Mouse (Mus musculus): Measurements from ENCODE around the gene Optc. TPM values are rescaled to one million over a fixed set of nuclear protein-coding genes. Genes with fewer than 3 reads are reported as not detected.

The Optc gene
- total RNA-seq, 2 experiments from 2014 or later, result 0.17 to 0.55 TPM

DNA sequence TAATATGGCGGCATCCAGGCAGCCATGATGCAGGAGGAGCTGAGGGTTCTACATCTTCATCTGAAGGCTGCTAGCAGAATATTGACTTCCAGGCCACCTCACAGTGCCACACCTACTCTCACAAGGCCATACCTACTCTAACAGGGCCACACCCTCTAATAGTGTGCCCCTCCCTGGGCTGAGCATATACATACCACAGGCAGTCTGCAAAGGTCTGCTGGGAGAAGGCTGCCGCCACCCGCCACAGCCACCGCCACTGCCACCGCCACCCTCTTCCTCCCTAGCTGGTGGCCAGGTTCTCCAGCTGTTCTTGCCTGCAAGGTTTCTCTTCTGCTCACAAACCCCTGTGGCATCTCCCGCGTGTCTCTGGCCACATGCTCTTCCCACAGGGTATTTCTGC lies 22.0 kb downstream of the Optc start:
- DNase-seq, result no peak
- intact Hi-C loops (cut with DNase I), result no loop called here

DNA sequence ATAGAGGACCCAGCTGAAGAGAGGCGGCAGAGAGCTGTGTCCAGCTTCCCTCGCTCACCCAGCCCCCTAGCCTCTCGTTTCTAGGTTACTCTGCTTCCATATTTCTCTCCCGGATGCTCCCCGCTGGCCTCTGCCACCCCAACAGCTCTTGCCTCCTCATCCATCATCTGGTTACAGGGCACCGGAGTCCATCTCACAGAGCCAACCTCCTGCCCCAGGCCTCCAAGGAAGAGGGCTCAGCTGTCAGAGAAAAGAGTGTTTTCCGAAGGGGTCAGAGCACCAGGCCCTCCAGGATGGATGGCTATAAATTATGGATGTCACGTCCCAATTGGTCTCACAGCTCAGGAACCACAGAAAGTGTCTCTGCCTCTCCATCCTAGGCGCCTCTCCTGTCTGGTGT lies 23.1 kb downstream of the Optc start:
- DNase-seq, result no peak
- intact Hi-C loops (cut with DNase I), result no loop called here

DNA sequence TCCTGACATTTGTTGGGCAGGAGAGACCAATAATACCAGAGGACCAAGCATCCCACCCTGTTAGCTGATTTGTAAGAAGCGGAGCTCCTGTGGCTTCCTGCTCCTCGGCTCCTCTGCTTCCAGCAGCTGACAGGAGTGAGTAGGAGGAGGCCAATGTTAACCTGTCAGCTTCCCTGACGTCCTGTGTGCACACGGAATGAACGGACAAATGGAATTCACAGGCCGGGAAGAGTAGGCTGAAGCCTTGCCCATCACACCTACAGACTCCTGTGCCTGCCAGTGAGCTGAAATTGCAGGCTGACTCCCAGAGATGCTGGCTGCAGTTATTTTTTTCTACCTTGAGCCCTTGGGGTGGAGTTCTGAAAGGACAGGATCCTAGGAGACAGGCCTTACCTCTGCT lies 23.7 kb downstream of the Optc start:
- intact Hi-C loops (cut with DNase I), result no loop called here
- no peak for DNase-seq

DNA sequence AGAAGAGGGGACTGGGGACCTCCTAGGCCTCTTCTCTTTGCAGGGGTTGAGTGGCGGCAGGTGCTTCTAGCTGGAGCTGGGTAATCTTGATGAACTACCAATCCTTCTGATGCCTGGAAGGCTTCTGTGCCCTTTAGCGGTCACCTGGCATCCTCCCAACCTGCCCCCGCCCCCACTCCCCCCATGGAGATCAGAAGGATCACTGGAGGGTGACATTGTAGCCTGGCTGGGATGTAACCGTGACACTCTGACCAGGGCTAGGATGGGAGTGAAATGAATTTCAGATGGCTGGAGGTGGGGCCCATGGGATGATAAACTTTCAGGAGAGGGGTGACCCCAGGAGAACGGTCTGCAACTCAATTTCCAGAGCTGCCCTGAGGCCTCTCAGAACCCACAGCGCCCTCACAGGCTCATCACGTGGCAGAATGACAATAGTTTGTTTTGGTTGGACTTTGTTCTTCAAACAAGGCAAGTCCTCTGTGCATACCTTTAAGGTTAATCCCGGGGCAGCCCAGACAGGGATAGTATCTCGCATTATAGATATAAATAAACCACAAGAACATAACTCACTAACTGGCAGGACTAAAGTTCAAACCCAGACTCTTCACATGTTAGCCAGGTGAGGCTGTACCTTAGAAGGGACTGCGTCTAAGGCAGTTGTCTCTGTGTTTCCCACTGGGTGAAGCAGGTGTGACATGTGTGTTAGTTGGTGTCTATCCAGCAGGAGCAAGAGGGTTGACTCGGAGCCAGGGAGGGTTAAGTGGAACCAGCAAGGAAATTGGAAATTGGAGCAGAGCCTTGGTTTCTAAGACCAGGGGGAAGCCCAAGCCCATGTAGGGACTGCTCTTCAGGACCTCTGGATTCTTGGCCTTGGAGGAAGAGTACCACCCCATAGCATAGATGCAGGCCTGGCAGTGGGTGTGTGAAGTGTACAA lies 25.2 kb downstream of the Optc start:
- intact Hi-C loops (cut with DNase I), result no loop called here
- DNase-seq, result no peak

DNA sequence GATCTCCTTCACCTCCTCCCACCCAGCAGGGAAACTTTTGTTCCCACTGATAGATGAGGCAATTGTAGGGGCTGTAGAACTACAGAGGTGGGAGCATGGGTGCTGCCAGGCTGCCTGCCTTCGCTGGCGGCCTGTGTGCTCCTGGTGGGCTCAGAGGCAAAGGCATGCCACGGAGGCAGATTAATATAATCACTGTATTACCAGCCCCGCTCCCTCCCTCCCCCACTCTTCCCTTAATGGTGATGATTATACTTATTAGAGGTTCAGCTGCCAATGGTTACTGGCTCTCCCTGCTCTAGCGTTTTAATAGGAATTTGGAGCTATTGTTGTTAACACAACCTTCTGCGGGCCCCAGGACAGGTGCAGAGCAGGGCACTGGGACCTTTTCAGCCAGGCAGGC lies 26.0 kb downstream of the Optc start:
- DNase-seq, result no peak
- intact Hi-C loops (cut with DNase I), result no loop called here

DNA sequence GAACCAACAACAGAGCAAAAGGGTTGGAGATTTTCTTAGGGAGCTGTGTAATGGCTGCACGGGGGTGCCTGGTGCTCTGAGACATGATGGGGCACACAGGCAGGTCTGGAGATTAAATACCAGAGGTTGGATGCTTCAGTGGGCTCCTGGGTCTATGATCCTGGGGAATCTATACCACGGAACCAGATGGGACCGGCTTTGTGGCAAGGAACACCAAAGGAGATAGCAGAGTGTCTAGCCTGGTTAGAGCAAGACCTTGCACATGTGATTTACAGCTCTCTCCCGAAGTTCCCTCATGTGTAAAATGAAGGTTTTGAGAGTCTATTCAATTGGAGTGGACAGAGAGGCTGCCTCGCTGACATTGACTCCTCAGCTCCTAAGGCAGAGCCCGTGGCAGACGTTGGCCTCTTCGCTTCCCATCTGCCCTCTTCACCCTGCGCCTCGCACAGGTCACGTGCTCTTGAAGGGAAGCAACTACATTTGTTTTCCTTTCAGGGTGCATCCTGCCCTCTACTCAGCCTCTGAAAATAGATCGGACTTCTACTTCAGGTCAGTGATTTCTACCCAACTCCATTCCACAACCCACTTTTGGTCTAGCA lies 28.9 kb downstream of the Optc start:
- DNase-seq, result no peak
- intact Hi-C loops (cut with DNase I), result no loop called here

DNA sequence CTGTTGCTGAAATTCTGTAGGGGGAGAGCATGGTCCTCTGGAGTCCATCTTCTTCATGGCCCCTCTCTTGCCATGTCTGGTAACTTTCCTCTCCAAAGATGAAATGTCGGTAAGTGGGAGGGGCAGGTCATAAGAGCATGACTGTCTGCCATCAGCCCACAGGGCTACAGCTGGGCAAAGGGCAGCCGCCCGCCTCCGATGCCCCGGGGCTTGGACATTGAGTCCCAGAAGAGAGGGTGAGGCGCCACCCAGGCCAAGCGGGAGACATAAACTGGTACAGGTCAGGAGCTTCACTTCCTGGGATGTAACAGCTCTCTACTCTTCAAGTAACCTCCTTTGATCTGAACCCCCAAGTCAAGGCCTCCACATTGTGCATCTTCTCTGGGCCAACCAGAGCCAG lies 30.9 kb downstream of the Optc start:
- DNase-seq, result no peak
- intact Hi-C loops (cut with DNase I), result no loop called here

DNA sequence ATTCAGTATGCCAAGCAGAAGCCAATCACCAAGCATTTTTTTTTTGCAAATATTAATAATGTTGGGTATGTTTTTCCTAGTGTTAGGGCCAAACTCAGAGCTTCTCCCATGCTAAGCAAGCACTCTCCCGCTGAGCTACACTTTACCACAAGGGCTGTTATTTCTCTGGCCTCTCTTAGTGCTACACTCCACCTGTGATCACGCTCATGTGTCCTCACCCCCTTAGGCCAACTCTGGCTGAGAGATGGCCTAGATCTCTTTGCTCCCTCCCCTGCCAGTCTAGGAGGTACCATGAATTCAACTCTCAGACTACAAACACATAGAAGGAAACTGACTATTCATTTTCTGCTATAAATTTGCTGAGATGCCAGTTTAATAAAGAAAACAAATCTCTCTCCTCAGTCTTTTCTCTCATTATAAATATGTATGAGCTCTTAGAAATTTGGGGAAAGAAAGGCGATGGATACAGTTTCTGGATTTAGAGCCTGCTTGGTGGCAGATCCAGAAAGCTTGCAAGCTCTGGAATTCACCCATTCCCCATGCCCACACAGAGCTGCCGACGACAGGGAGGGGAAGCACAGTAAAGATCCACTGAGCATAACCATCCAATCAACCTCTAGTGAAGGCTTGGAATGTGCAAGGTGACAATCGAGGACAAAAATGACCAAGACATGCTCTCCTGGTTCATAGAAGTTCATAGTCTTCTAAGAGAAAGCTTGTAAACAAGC lies 34.5 kb downstream of the Optc start:
- intact Hi-C loops (cut with DNase I), result no loop called here
- DNase-seq, result no peak

DNA sequence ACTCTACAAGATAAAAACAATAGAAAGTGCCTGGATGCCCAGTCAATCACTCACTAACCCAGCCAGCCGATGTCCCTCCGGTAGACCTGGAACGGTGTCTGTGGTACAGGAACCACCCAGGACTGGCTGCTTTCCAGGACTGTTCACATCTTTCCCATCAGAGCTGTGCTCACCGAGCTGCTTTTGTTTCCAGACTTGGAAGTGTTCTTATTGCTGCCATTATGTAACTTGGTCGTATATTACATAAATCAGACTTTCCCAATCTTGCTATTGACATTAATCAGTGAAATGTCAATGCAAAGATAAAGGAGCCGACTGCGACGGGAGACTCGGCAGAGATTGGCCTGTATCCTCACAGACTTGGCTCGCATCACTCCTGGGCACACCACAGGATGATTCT lies 36.6 kb downstream of the Optc start:
- DNase-seq, result no peak
- intact Hi-C loops (cut with DNase I), result no loop called here

DNA sequence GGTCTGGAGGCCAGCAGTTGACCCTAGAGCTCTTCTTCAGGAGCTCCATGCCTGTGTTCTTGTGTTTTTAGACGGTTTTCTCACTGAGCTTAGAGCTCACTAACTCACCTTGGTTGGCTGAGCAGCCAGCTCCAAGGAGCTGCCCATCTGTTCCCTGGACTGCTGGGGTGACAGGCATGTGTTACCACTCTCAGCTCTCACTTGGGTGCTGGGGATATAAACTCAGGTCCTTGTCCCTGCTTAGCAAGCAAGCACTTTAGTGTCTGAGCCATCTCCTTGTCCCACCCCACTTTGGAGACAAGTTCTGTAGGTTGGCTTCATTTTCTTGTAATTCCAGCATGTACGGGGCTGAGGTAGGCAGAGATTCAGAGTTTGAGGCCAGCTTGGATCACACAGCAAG lies 38.6 kb downstream of the Optc start:
- intact Hi-C loops (cut with DNase I), result no loop called here
- DNase-seq, result no peak

DNA sequence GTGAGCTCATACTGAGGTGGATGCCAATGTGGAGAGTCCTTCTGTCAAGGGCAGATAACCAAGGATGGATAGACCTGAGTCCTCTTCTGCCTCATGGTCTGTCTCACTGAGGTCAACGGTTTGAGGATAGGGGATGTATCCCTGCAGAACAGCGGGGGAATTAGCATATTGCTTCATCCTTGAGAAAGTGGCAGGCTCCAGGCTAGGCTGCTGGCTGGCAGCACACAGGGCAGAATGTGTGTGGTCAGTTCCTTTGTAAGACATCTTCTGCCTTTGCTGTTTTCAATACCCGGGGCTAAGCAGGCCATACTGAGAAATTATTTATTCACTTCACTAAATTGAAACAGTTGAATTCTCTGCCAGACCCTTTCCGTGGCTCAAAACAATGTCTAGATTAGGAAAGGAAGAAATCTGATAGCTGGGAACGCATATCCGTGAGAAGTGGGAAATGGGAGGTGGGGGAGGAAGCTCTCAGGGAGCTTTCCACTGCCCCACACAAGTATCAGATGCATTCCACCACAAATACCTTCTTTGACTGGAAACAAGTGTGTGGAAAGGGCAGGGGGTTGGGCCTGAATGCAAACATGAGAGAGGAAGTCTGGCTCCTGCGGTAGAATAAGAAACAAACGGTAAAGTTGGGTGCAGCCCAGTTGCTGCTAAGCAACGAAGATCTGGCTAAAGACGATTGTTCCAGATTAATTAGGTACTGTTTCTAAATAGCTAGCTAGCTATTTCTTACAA lies 44.4 kb downstream of the Optc start:
- intact Hi-C loops (cut with DNase I), result loop anchor here (2.0 kb wide), 1 partner anchor 29 kb away; no protein-coding TSS in a partner anchor
- DNase-seq, result peak in 1 of 2 experiments; percentile 16

DNA sequence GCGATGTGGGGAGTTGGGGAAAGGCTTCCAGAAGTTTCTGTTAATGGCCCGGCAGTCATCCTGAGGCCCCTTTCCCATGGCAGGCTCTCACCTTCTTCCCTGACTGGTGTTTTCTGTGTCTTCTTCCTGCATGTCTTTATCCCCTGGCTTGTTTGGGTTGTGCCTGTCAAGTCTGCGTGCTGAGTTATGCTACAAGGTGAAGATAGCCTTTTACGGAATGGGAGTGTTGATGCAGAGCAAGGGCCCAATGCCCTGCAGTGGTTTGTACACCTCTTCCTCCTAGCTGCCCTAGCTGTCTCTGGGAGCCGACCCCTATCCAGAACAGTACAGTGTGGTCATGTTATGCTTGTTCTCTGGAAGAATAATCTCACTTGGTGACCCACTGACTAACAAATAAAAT lies 46.8 kb downstream of the Optc start:
- intact Hi-C loops (cut with DNase I), result no loop called here
- no peak for DNase-seq

DNA sequence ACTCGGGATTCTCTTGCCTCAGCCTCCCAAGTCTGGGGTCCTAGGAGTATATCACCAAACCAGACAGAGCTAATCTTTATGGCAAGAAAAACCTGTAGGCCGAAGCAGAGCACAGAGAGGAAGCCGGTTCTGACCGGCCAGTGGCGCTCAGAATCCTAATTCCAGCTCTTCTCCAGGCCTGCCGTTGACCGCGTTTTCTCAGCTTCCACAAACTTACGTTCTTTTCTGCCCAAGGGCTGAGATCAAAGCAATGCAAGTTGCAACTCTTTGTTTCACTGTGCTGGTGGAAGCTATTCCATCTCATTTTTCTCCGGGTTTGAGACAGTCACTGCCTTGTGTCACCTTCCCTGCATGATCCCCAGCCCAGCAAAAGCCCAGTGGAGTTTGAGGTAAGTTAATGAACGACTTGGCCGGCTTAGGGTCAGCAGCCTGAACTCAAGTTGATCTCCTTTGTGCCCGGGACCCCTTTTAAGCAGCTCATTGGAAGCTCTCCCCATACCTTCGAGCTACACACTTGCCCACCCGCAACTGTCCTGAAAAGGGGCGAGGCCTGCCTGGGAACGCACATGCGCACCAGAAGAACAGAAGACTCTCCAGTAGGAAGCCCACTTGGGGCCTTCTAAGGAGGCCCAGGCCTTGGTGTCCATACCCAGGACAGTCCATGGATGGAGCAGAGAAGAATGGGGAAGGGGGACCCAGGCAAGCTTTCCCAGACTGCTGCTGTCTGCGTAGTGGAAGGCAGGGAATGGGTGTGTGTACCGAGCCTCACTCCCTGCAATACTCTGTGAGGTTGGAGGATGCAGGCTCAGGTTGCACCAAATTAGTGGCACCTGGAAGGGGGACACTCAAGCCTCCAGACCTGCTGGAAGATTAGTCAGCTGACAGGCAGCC lies 47.7 kb downstream of the Optc start:
- intact Hi-C loops (cut with DNase I), result no loop called here
- DNase-seq, result no peak

DNA sequence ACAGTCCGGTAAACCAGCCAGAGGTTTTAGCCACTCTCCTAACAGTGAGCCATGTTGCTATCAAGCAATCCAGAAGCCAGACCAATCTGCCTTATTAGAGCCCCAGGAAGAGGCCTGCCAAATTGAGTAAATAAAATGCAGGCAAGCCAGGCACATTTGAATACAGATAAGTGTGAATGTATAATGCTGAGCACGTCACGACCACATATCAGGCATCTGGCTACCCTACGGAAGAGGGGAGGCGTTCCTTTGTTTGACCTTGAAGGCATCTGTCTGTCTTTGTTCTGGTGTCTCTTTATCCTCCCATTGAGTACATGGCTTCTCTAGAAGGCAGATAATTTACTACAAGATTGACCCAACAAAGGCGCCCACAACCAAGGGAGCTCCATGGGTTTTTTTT lies 48.5 kb downstream of the Optc start:
- intact Hi-C loops (cut with DNase I), result no loop called here
- no peak for DNase-seq

DNA sequence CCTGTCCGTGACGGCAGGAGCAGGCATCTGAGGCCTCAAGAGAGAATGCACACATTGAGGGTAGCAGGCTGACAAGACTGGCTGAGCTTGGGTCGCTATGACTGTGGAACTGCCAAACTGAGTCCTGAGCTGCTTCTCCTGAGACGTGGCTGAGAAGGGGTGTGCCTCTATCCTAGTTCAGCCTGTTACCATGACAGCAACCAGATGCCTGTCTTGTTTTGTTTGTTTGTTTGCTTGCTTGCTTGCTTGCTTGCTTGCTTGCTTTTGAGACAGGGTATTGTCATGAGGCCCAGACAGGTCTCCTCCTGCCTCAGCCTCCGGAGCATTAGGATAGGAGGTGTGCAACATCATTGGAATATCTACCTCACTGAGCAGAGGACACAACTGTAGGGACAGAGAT lies 50.0 kb downstream of the Optc start:
- no peak for DNase-seq
- intact Hi-C loops (cut with DNase I), result no loop called here

DNA sequence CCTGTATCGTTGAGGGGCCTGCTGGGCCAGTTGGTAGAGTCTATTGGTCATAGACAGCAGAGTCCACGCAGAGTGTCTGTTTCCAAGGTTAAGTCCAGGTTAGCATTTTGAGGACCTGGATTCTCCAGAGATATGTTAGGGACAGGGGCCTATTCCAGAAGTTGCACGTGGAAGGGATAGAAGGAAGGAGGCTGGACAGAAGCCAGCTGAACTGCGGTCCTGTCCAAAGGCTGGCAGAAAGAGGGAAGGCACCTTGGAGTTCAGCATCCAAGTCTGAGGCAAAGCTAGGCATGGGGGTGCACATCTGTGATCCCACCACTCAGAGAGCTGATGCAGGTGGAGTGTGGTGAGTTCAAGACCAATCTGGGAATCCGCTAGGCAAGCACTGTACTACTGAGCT lies 50.6 kb downstream of the Optc start:
- intact Hi-C loops (cut with DNase I), result no loop called here
- no peak for DNase-seq

DNA sequence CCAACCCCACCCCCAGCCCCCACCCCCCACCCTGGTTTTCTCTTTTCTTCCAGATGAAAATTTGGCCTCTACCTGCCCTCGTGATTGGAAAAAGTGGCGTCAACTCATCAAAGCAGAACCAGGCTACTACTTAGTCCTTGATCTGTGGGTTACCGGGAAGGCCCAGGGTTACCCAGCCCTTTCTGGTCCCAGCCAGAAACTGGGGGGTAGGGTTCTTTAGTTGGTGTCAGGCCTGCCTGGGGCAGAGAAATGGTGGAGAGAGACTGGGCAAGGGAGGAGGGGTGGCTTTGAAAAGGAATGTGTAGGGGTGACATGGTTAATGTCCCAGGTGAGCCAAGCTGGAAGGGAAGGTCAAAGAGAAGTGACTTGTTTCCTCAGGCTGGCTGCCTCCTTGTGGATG lies 51.1 kb downstream of the Optc start:
- DNase-seq, result no peak
- intact Hi-C loops (cut with DNase I), result no loop called here

DNA sequence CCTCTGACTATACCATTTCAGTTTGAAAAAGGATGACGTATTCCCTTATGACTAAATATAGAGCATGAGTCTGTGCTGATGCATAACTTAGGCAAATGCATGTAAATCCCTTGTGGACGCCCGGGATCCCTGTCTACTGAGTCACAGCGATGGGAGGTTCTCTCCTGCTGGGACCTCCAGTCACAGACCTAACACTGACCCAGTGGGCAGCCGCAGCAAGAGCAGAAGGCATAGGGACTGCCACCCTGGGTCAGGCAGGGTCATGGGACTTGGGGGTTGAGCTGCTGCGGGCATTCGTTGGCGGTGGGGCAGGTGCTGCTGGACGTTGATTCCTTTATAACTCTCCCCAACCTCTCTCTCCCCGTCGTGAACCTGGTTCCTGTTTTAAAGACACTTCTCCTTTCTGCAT lies 51.7 kb downstream of the Optc start:
- intact Hi-C loops (cut with DNase I), result no loop called here
- no peak for DNase-seq

DNA sequence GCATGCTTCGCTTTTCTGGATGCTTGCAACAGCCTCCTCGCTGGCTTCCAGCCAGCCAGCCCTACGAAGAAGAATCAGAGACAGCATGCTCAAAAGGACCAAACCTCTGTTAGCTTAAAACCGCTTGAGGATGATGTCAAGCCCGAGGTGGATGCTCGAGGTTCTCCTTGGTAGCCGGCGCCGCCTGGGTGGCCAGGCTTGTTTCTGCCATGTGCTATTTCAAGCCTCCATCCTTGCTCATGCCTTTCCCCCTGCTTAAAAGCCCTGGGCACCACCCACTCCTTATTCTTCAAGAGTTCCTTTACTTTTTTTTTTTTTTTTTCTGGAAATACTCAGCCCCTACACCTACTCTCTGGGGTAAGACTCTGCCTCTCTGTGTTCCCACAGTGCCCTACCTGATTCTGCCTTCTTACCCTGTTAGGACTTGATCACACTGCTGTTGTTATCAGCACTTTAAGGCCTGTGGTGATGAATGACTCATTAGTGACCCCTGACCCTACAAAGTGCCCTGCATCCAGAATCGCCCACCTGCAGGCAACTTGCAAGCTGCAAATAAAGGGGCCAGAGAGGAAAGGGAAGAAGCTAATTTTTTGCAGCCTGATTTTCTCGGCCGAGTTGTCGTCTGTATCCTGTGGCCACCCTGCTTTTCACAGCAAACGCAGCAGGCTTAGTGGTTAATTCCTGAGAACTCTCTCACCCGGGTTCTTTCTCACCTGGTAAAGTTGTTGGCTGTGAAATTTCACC lies 52.4 kb downstream of the Optc start:
- intact Hi-C loops (cut with DNase I), result no loop called here

More for the DNA sequence above, 52.4 kb downstream of the Optc start:
- DNase-seq, result peak; percentile 37 to 42

All from heart, postnatal 14 days (tissue).